Mouse (Mus musculus) cortical plate, adult 2 months (tissue): ENCODE data around the gene Lrrc29. TPM values are rescaled to one million over a fixed set of nuclear protein-coding genes. Genes with fewer than 3 reads are reported as not detected.

ENCODE experiments used
- H3K27ac ChIP-seq: fragments of 200-500 bp; 2 replicates; pipeline ENCODE4 v1.5.1; 2012; ENCODE audit warnings: low read length, control low read depth, inconsistent platforms; ENCODE audit not compliant: insufficient read depth
- H3K4me1 ChIP-seq: fragments of 200-500 bp; 2 replicates; pipeline ENCODE4 v1.6.1; 2011; ENCODE audit warnings: low read length; ENCODE audit not compliant: control insufficient read depth, insufficient read depth
- H3K4me3 ChIP-seq: fragments of 200-500 bp; 2 replicates; pipeline ENCODE4 v1.5.1; 2011; ENCODE audit warnings: mild to moderate bottlenecking, low read length, control low read depth; ENCODE audit not compliant: insufficient read depth
- CTCF ChIP-seq: fragments of 200-500 bp; IDR thresholded peaks from 2 replicates; pipeline ENCODE4 v1.5.1; 2011; ENCODE audit warnings: mild to moderate bottlenecking, control low read depth, low read length; ENCODE audit not compliant: insufficient read depth; ENCODE audit errors: extremely low read depth
- POLR2A ChIP-seq: fragments of 200-500 bp; IDR thresholded peaks from 2 replicates; pipeline ENCODE4 v1.6.1; 2011; ENCODE audit warnings: mild to moderate bottlenecking, low read length, control low read depth; ENCODE audit not compliant: insufficient read depth; ENCODE audit errors: extremely low read depth
- polyA plus RNA-seq: library from polyadenylated mRNA; depleted of rRNA; stranded (reverse); fragments of >200 nt; gene quantifications from 2 replicates; pipeline ENCODE4 v1.2.3, GENCODE M21; 2012

Gene Lrrc29
- polyA plus RNA-seq, 1 experiment, result 3.7 TPM

GRCm38 (mm10) chr8:105330325-105330724 is 4.2 kb upstream of the Lrrc29 start:
- H3K27ac ChIP-seq, result no peak overlapping the region
- no peak overlapping the region for H3K4me3 ChIP-seq
- TF ChIP-seq CTCF, result no peak
- TF ChIP-seq POLR2A, result no peak
- peaks cover 5% of the 10 kb centered on the region; the same call in 1 of the 2 replicates for H3K4me1 ChIP-seq

GRCm38 (mm10) chr8:105326968-105327367 is 890 bp upstream of the Lrrc29 start:
- Histone ChIP-seq H3K4me3 (peak overlapping the region; percentile 69), H3K27ac (no peak overlapping the region), H3K4me1 (peaks cover 7% of the 10 kb centered on the region; the same call in 1 of the 2 replicates)
- TF ChIP-seq POLR2A, result no peak
- TF ChIP-seq CTCF, result no peak

GRCm38 (mm10) chr8:105325641-105326093 is 411 bp downstream of the Lrrc29 start:
- Histone ChIP-seq H3K4me3 (peak overlapping the region; percentile 69), H3K27ac (no peak overlapping the region), H3K4me1 (peaks cover 7% of the 10 kb centered on the region; the same call in 1 of the 2 replicates)
- TF ChIP-seq CTCF, result no peak
- TF ChIP-seq POLR2A, result no peak

GRCm38 (mm10) chr8:105323183-105323582 is 2.9 kb downstream of the Lrrc29 start:
- Histone ChIP-seq H3K4me3 (no peak overlapping the region), H3K27ac (no peak overlapping the region), H3K4me1 (peaks cover 8% of the 10 kb centered on the region; the same call in 1 of the 2 replicates)
- TF ChIP-seq CTCF (no peak), POLR2A (no peak)

- no peak for TF ChIP-seq CTCF
- TF ChIP-seq POLR2A, result no peak
- Histone ChIP-seq H3K4me1 (peaks cover 1% of the 10 kb centered on the region; the same call in 1 of the 2 replicates), H3K27ac (no peak overlapping the region), H3K4me3 (no peak overlapping the region)
Measured at GRCm38 (mm10) chr8:105318662-105319190, 7.4 kb downstream of the Lrrc29 start.

- peaks cover 1% of the 10 kb centered on the region; the same call in 1 of the 2 replicates for H3K4me1 ChIP-seq
- no peak for TF ChIP-seq POLR2A
- no peak for TF ChIP-seq CTCF
- no peak overlapping the region for H3K4me3 ChIP-seq
- no peak overlapping the region for H3K27ac ChIP-seq
Measured at GRCm38 (mm10) chr8:105317941-105318340, 8.1 kb downstream of the Lrrc29 start.

DNA sequence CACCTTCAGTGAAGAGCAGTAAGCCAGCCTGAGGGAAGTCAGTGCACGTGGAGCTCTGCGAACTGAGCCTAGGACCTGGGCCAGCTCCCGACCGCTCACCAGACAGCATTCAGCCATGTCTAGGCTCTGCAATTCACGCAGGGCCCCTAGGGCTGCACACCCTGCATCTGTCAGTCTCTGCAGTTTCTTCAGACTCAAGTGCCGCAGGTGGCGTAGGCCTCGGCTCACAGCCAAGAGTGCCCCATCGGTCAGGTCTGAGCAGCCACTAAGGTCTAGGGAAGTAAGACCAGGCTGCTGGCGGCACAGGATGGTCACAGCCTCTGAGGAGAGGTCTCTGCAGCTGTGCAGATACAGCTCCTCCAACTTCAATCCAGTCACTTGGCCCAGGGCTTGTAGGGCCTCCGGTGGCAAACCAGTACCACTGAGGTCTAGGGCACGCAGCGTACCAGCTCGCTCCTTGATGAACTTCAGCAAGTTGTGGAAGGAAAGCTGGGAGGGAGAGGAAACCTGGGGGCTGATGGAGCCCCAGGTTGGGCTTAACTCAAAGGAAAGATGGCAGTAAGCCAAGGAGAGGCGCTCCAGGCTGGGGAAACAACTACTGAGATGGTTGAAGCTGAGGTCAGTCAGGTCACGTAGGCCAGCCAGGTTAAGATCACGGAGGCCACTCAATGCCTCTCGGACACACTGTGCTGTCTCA is 10.9 kb downstream of the Lrrc29 start:
- no peak overlapping the region for H3K27ac ChIP-seq
- no peak overlapping the region for H3K4me3 ChIP-seq
- H3K4me1 ChIP-seq, result peaks cover 1% of the 10 kb centered on the region; the same call in 1 of the 2 replicates
- no peak for TF ChIP-seq POLR2A
- no peak for TF ChIP-seq CTCF

GRCm38 (mm10) chr8:105313622-105314402 is 12.3 kb downstream of the Lrrc29 start:
- H3K4me3 ChIP-seq, result no peak overlapping the region
- TF ChIP-seq POLR2A, result no peak
- no peak overlapping the region for H3K27ac ChIP-seq
- peaks cover 1% of the 10 kb centered on the region; the same call in 1 of the 2 replicates for H3K4me1 ChIP-seq

- no peaks in the 10 kb centered on the region for H3K4me1 ChIP-seq
- no peak overlapping the region for H3K27ac ChIP-seq
- TF ChIP-seq CTCF (no peak), POLR2A (no peak)
- H3K4me3 ChIP-seq, result no peak overlapping the region
Measured at GRCm38 (mm10) chr8:105312891-105313481, 13.1 kb downstream of the Lrrc29 start.

GRCm38 (mm10) chr8:105311718-105312117 is 14.4 kb downstream of the Lrrc29 start:
- TF ChIP-seq POLR2A (no peak), CTCF (no peak)

More at GRCm38 (mm10) chr8:105311718-105312117, 14.4 kb downstream of the Lrrc29 start:
- peaks cover under 1% of the 10 kb centered on the region; the same call in 1 of the 2 replicates for H3K4me1 ChIP-seq
- H3K4me3 ChIP-seq, result no peak overlapping the region
- H3K27ac ChIP-seq, result no peak overlapping the region
